Mouse (Mus musculus): ENCODE measurements around the gene Gm10638.

GRCm38 (mm10) chr8:86794716-86795115 is 49.2 kb downstream of the Gm10638 start:
- TF ChIP-seq EP300 (IDR thresholded peaks at IDR 0.05; ENCODE audit: insufficient read depth, low read depth, low read length) (no peak), CTCF (IDR thresholded peaks at IDR 0.05; ENCODE audit: low read depth, low read length) (no peak)

All from ES-Bruce4 (cell line).